In genomic region chr5:110776141-110776540, GRCm38 (mm10) we compare ENCODE assay signal across 30 mouse cellular contexts.
"Had no signal": no experiment of that assay in that cellular context is flagged by ENCODE, and none has a peak within 500 bp of the region (broad histone marks: within the 10 kb centered on the region; RNA-seq: fewer than 3 reads in every experiment).

No protein-coding gene starts in this region.

- ATAC-seq: liver, embryonic 12.5 days; liver, postnatal 0 days; lung, postnatal 0 days; midbrain, embryonic 13.5 days; midbrain, embryonic 15.5 days; midbrain, embryonic 16.5 days had no signal

- H3K4me2 ChIP-seq: limb, embryonic 12.5 days; limb, embryonic 13.5 days; limb, embryonic 15.5 days; liver, embryonic 11.5 days; liver, embryonic 12.5 days; liver, embryonic 15.5 days; lung, embryonic 14.5 days; lung, embryonic 15.5 days; midbrain, embryonic 12.5 days; midbrain, embryonic 13.5 days; midbrain, embryonic 15.5 days; neural tube, embryonic 12.5 days; neural tube, embryonic 13.5 days had no signal

- H3K4me3 ChIP-seq: left cerebral cortex, adult 2 months; limb, embryonic 10.5 days; limb, embryonic 12.5 days; limb, embryonic 13.5 days; limb, embryonic 15.5 days; liver, embryonic 12.5 days; liver, embryonic 15.5 days; lung, embryonic 15.5 days; megakaryocyte, embryonic 14.5 days; midbrain, embryonic 10.5 days; midbrain, embryonic 12.5 days; midbrain, embryonic 13.5 days; midbrain, embryonic 15.5 days; myocyte; neural tube, embryonic 12.5 days; neural tube, embryonic 13.5 days had no signal

- H3K9me3 ChIP-seq: limb, embryonic 10.5 days; limb, embryonic 12.5 days; limb, embryonic 13.5 days; limb, embryonic 15.5 days; liver, embryonic 12.5 days; liver, embryonic 15.5 days; lung, embryonic 15.5 days; megakaryocyte, embryonic 14.5 days; midbrain, embryonic 10.5 days; midbrain, embryonic 12.5 days; midbrain, embryonic 13.5 days; midbrain, embryonic 15.5 days; neural tube, embryonic 12.5 days; neural tube, embryonic 13.5 days had no signal

- H3K27me3 ChIP-seq: limb, embryonic 12.5 days; limb, embryonic 13.5 days; limb, embryonic 15.5 days; liver, embryonic 12.5 days; liver, embryonic 15.5 days; lung, embryonic 15.5 days; megakaryocyte, embryonic 14.5 days; midbrain, embryonic 12.5 days; midbrain, embryonic 13.5 days; midbrain, embryonic 15.5 days; neural tube, embryonic 12.5 days; neural tube, embryonic 13.5 days had no signal

- H3K9ac ChIP-seq: limb, embryonic 12.5 days; limb, embryonic 13.5 days; limb, embryonic 15.5 days; liver, embryonic 12.5 days; liver, embryonic 14.5 days; liver, embryonic 15.5 days; liver, postnatal 0 days; lung, embryonic 14.5 days; lung, embryonic 15.5 days; midbrain, embryonic 12.5 days; midbrain, embryonic 13.5 days; midbrain, embryonic 15.5 days; neural tube, embryonic 12.5 days; neural tube, embryonic 13.5 days had no signal

- DNase-seq: left cerebral cortex, postnatal 4 days; liver, postnatal 0 days; lung, adult 18-20 months; lung, adult 2 months; lung, embryonic 14.5 days; lung, postnatal 10 days; lung, postnatal 14 days; lung, postnatal 36 days; lung, postnatal 4 days had no signal

- H3K27ac ChIP-seq: left cerebral cortex, adult 2 months; limb, embryonic 10.5 days; limb, embryonic 12.5 days; limb, embryonic 13.5 days; limb, embryonic 15.5 days; liver, embryonic 12.5 days; liver, embryonic 14.5 days; liver, embryonic 15.5 days; lung, embryonic 15.5 days; macrophage; midbrain, embryonic 10.5 days; midbrain, embryonic 12.5 days; midbrain, embryonic 13.5 days; midbrain, embryonic 15.5 days; neural tube, embryonic 12.5 days; neural tube, embryonic 13.5 days had no signal
